Mouse (Mus musculus) megakaryocyte-erythroid progenitor cell, adult 5-6 weeks (primary cell): ENCODE measurements around the gene Gramd2. TPM values are rescaled to one million over a fixed set of nuclear protein-coding genes. Genes with fewer than 3 reads are reported as not detected.

Experiments used
- ATAC-seq: replicated peaks from 2 replicates; pipeline ENCODE4 v1.8.0; 2016; ENCODE audit warnings: mild to moderate bottlenecking, inconsistent platforms; ENCODE audit not compliant: severe bottlenecking, poor library complexity, low FRiP score, low TSS enrichment
- total RNA-seq, 2 experiments: library from RNA; stranded (forward) in 1 of 2; stranded (reverse) in 1 of 2; fragments of 200-1000, 215-1000 nt in 1 of 2; fragments of >200 nt in 1 of 2; fragmentation: Nextera tagmentation in 1 of 2; gene quantifications; 2 replicates each; pipeline ENCODE4 v1.2.3; 2014 to 2017

Gene Gramd2
- total RNA-seq, 2 experiments from 2014 or later: not detected

DNA sequence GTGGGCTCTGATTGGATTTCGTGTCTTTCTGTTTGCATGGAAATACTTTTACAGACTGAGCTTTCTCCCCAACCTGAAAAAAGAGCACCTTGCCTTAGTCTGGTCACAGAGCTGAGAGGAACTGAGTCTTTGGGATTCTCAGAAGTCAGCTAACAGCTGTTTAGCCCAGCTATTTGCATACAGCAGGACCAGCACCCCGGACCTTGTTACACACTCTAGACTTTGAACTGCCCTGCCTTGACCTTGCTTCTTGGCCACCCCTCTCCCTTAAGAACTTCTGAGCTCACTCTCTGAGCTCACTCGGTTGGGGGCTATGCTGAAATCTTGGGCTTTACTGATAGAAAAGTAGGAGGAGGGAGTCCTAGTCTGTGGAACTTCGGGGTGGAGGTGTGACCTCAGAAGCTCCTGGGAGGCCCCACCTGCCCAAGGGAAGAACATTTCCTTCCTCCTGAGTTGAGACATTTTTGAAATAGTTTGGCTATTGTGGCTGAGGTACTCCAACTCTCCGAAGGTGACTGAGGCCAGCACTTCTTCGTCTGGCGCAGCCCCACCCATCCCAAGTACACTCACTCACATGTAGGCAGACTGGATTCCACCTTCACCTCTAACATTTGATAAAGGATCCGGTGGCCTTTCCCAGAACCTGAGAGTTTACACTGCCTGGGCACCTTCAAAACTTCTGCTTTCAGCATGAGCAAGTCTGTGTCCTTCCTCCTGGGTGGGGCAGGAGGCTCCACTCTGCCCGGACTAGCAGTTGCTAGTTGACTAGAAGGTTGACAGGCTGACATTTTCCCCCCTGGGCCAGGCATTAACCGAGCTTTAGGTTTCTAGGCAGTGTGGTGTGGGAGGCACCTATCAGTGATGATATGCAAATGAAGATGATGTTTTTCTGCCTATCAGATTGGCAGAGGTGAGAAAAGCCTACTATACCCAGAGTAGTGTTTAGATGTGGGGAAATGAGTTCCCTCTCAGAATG lies 27.2 kb downstream of the Gramd2 start:
- ATAC-seq: 0 out of 2 replicates have a peak, but pooled peaks have one; percentile 22

DNA sequence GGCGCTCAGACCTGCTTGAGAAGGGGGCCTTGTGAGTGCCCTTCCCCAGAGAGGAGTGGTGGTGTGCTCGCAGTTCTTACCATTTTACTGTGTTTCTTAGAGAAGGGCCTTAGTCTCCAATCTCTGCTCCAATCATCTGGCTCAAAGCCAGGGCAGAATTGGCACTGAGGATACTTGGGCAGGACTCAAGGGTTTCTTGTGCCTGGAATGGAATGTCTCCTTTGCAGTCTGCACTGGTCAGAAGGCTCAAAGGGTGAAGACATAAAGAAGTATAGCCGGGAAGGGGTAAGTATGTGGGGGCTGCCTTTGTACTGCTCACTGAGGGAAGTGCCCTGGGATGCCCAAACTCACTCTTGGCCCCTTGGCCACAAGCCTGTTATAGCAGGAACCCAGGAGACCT lies 29.3 kb downstream of the Gramd2 start:
- ATAC-seq: no peak

DNA sequence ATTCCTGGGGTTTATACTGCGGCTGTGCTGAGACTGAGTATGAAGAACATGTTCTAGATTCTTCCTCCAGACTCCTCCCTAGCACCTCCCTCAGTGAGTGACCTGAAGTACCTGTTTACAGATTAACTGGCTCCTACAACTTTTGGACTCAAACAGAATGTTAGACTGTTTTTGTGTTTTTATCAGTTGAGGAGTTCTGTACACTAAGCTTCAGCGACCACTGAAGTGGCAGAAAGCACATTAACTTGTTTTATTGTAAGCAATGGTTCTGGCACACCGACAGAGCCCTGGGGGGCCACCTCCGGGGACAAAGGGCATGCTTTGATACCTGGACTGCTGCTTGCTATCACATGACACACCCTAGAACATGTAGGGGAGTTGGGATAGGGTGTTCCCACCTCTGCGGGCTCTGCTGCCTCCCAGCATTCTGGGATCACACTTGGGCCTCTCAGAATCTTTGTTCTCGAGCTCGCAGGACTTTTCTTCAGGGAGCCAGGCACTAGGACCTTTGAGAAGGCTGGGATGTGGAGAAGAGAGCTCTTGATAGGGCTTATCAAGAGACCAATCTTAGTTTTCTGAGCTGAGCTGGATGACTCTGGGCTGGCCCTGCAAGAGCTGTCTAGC lies 36.4 kb downstream of the Gramd2 start:
- ATAC-seq: no peak

DNA sequence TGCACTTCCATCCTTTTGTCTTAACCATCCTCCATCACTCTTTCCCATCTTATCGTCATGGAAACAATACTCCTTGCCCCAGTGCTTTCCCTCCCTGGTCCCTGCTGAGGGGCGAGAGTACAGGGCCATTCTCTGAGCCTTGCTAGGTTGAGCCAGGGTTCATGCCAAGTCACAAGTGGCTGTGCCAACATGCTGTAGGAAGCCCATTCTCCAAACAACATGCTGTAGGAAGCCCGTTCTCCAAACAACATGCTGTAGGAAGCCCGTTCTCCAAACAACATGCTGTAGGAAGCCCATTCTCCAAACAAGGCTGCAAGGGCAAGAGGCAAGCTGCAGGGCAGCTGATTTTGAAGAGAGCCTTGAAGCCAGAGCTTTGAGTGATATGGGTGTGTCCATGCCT lies 38.3 kb downstream of the Gramd2 start:
- no peak for ATAC-seq

DNA sequence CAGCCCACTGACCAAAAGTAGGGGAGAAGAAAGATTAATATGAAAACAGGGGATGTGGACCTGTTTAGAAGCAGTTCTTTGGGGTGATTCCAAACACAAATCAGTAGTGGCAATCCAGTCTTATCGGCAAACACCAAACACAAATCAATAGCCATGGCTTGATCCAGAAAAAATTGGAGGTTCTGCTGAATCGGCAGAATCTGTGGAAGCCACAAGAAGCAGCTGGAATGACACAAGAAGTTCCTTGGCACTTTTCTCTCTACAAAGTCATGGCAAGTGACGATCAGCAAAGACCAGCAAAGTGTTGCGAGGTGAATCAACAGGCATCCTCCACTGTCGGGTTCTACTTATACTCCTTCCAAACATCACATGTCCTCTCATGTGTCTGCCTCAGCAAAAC lies 41.2 kb downstream of the Gramd2 start:
- no peak for ATAC-seq

DNA sequence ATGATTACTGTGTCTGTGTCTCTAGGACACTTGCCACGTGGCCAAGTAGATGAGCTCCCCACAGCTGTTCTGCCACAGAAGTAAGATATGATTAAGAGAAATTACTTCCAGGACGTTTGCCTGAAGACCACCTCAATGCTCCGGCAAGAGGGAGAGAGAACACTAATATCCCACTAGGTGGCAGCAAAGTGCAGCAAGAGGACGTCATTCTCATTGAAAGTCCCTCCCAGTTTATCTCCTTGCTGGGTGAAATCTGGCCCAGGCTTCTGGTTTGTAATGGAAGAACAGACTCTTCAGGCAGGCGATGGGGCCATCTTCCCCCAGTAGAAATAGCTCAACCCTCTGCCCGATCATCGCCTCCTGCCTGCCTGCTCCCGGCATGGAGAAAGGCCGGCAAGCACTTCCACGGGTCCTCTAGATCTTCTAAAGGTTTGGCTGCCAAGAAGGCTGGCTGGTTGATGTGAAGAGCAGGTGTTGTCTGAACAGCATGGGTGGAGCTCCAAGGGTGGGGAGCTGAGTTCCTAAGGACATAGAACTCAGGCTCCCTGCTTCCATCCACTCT lies 43.2 kb downstream of the Gramd2 start:
- ATAC-seq: peak; percentile 93

DNA sequence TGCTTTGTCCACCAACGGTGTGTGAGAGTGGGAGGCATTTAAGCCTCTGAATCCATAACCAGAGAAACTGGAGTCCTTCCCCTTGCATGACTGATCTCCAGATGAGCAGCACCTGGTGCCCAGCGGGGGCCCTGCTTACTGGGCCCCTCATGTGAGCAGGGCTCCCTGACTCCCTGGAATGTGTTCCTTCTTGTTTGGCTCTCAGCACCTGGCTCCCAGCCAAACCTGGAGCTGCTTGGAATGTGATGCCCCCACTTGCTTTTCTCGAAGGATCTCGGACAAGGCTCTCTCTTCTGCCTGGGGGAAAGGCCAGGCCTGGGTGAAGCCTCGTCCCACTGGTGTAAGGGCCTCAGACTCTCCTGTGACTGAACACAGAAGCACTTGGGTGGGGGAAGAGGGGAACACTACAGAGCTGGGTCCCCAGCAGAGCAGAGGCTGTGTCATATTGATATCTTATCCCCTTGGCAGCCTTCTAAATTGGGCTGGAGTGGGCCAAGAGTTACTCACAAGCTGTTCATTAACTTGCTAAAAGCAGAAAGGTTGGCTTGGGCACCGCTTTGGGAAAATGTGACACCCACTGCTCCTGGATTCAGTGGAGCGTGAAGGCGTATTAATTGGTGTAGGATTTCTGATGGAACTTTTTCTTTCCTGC lies 44.0 kb downstream of the Gramd2 start:
- no peak for ATAC-seq

DNA sequence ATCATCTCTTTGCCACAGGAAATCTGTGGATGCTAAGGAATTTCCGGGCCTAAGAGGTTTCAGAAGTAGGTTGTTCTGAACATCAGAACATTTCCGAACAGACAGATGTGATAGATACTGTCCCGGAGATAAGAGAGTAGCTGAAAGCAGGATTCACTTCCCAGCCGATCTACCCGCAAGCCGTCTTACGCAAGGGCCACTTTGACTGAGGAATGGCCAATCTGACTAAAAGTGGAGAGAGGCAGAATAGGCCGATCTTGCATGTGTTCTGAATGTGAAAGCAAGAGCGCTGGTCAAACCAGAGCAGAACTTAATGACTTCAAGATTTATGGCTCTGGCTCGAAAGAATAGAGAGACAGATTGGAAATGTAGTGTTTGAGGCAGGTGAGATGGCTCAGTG lies 45.6 kb downstream of the Gramd2 start:
- no peak for ATAC-seq

DNA sequence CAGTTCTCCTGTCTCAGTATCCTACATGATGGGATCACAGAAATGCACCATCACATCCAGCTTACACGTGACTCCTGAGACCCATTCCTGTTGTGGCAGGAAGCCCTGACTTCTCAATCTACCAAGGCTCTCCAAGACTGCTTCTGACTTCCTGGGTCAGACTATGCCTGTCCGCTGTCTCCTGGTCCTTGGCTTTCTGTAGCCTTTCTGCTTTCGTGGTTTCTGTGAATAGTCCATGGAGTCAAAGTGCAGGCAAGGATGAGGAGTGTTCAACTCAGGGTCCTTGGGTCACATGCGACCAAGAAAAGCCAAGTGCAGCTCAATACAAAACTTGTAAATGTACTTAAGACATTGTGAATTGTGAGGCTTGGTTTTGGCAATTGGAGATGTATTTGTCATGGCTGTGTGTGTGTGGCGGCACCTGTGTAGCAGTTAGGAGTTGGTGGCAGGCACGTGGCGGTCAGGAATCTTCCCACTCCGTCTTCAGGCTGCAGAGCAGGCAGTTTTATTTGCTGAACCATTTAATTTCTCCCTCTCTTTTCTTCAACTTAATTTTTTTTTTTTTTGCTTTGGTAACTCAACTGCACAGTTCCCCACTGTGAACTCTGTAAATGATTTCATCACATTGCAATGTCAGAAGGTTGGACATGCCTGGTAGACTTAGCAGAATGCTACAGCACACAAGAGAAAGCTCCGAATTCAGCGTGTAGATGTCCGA lies 47.8 kb downstream of the Gramd2 start:
- ATAC-seq: no peak

DNA sequence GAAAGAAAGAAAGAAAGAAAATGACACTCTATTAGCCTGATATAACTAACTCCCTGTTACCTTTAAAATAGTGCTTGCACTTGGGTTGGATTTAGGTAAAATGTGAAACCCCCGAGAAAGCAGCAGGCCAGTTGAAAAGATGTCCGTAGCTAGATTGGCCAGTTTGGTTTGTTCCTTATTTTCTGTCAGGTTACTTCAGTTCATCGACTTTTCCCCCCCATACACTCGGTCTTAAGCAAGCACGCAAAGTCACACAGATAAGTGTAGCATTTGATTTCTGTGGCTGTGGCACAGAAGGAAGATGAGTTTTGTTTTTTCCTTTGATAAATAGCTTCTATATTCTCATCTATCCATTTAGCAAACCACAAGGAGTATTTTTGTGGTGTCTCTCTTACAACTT lies 51.2 kb downstream of the Gramd2 start:
- ATAC-seq: no peak

DNA sequence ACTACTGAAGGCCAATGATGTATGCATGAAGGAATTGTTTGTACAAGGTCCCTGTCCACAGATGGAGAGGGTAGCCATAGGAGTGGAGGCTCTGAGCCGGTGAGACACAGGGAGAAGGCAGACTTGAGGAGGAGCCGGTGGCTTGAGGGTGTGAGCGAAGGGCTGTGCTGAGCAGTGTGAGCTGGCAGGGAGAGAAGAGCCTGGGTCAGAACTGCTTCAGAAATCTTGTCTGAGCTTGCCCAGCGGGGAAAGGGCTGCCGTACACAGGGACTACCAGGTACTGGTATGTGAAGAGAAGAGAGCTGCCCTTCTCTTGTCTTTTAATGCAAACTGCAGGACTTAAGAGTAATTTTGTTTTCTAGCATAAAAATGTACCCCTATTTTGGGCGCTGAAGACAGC lies 53.1 kb downstream of the Gramd2 start:
- ATAC-seq: no peak

DNA sequence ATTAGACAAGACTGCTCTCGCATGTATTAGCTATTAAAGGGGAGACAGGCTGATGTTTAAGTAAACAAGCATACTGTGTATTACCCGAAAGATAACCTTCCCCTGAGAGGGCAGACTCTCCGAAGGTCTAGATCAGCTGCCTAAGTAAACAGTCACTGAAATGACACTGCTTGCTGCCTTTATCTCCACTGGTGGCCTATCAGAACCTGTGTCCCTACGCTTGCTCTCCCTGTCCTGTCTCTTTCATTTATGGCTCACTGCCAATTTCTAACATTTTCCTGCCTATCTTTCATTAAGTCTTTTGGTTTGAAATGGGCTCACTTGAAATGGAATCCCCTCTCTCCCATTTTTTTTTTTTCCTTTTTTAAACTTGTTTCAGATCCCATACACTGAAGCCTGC lies 55.5 kb downstream of the Gramd2 start:
- ATAC-seq: peak; percentile 97

DNA sequence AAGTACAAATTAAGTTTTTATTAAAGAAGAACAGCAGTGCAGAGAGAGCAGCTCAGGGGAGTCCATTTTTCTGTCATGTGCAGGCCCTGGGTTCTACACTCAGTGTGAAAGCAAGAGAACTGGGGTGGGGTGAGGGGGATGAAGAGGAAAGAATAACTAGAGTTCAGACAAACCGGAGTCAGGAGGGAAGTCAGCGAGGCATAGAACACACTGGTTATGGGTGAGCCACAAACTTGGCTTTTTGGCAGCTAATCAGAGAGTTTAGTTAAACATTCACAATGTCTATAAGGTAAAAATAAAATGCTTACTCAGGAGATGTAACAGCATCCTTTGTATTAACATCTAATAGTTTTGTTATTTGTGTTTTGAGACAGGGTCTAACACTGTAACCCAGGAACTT lies 60.6 kb downstream of the Gramd2 start:
- no peak for ATAC-seq

DNA sequence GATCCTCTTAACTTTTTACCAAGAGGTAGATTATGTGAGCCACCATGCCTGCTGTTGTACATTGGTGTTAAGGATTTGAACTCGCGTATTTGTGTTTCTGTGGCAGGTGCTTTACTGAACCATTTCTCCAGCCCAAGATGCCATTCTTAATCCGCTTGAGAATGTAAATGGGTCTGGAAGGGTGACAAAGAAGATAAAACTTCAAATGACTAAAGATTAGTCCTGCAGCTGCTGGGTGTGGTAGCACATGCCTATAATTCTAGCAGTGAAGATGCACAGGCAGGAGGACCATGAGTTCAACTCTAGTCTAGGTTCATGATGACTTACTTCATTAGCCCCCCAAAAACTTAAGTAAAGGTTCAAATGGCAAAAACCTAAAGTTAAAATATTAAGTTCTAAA lies 64.0 kb downstream of the Gramd2 start:
- ATAC-seq: peak; percentile 41; the same call in 1 of the 2 replicates

DNA sequence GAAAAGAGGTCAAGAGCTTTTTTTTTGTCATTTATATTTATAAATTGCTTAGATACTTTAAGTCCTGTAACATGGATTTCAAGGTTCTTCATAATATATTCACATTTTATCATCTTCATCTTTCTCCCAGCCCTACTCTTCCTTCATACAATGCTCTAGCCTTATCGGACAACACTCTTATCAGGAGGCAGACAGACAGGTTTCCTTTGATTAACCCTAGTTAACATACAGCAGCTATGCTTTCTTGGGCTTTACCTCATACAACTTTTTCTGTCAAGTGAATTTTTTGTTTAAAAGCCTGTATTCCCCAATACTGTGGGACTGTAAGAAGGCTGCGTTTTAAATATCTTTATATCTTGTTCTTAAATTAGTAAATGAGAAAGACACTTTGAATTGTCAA lies 68.4 kb downstream of the Gramd2 start:
- ATAC-seq: no peak

DNA sequence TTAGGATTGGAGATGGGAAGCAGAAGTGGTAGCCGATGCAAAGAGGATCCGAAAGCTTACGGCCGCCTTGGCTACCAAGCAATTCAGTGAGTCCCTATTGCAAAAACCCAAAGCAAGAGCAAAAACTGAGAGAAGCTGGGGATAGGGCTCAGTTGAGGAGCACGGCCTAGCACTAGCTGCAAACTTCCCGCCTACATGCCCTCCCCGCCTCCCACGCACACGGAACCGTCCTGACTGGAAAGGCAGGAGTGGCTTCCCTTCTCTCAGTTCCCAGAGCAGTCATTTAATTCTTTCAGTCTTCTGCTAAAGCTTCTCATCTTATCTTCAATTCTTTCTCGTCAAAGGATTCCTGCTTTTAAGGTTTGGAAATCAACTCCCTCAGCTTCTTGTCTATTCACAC lies 69.0 kb downstream of the Gramd2 start:
- no peak for ATAC-seq

DNA sequence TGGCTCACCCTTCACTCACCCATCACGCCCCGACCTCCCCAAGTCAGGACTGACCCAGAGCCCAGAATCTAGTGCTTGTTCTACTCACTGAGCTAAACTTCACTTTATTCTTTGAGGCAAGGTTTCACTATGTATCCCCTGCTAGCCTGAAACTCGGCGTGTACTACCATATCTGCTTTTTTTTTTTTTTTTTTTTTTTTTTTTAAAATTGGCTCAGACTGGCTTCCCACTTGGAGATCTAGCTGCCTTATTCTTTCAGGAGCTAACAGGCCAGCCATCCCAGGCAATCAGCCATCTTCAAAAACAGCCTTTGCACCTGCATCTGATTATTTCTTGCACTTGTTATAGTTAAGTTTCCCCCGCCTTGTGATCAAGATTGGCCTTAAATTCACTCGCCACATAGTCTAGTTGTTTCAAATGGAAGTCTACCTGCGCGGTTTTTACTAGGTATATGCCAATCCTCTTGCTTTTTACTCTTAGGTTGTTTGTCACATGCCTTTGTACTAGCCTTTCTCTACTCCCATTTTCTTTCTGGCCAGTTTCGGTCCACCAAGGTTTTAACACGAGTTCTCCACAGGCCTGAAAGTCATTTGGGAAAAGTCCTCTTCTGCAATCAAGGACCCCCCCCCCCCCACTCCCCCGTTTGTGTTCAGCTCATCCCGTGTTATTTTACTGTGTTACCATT lies 69.8 kb downstream of the Gramd2 start:
- ATAC-seq: no peak

DNA sequence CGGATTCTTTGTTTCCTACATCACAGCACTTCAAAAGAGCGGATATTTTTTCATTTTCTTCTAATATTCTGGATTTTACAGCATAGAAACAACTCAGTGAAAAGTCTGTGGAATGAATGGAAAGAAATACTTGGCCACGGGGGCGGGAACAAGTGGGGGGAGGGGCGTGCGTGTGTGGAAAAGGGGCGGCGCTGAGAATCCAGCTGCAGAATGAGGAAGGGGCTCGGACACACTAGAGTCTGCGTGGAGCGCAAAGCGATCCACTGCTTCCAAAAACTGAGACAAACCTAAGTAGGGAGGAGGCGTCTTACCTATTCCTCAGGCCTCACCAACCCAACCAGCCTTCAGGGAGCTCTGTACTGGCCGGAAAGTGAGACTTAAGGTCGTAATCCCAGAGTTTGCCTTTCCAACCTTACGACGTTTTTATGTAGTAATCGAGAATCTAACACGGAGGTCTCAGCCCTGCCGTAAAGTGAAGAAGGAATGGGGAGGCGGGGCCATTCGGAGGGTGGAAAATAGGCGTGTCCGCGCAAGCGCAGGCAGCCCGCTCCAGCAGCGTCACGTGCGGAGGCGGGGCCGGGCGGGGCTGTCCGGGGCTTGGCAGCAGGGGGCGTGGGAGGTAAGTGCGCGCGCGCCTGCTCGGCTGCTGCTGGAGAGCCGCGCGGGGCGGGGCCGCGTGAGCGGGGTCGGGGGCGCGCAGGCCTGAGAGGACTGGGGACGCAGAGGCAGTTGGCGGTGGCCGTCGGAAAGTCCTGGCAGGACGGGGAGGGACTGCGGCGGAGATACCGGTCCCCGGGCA lies 70.5 kb downstream of the Gramd2 start, which contains the start of the genes Senp8 and Myo9a:
Senp8 (minus strand) TSS at position 444 of the 799 bp plus-strand sequence.
Myo9a (plus strand) TSS at position 630 of the 799 bp plus-strand sequence.
- ATAC-seq: peak; percentile 81
